Mouse (Mus musculus): ENCODE results near the gene Scgb2b3. TPM values are rescaled to one million over a fixed set of nuclear protein-coding genes. Genes with fewer than 3 reads are reported as not detected.

Scgb2b3 gene
- total RNA-seq (2015; ENCODE audit: low replicate concordance) (not detected in 2 replicates), total RNA-seq (2017; ENCODE audit: low replicate concordance) (not detected in 2 replicates)

- no peak for ATAC-seq (replicated peaks; ENCODE audit: low FRiP score, poor library complexity, severe bottlenecking)
Observed at GRCm38 (mm10) chr7:31362022-31362560, at the start of gene Scgb2b3. Gene Scgb2b3, minus strand, starts transcription at chr7:31362072.

- ATAC-seq (replicated peaks; ENCODE audit: low FRiP score, poor library complexity, severe bottlenecking): no peak
Observed at GRCm38 (mm10) chr7:31375292-31375691, 13.4 kb upstream of the Scgb2b3 start, which contains the start of gene Scgb1b3. Gene Scgb1b3, plus strand, starts transcription at chr7:31375592.

Other genes starting within 250 kb of the Scgb2b3 start
- gene Hpn, start 246.8 kb downstream of the Scgb2b3 start, total RNA-seq (2015; ENCODE audit: low replicate concordance): 5.9 TPM in 1 of 2 replicates, not detected in the other
- not detected in 2 replicates for gene Hpn, start 246.8 kb downstream of the Scgb2b3 start, total RNA-seq (2017; ENCODE audit: low replicate concordance)
- gene Scn1b, start 235.1 kb downstream of the Scgb2b3 start, total RNA-seq (2015; ENCODE audit: low replicate concordance): not detected in 2 replicates
- gene Scn1b, start 235.1 kb downstream of the Scgb2b3 start, total RNA-seq (2017; ENCODE audit: low replicate concordance): 1.3 TPM in 1 of 2 replicates, not detected in the other
- gene Gramd1a, start 206.2 kb downstream of the Scgb2b3 start, total RNA-seq (2015; ENCODE audit: low replicate concordance): 19.1 and 38.6 TPM in 2 replicates
- gene Gramd1a, start 206.2 kb downstream of the Scgb2b3 start, total RNA-seq (2017; ENCODE audit: low replicate concordance): 6.7 and 29.1 TPM in 2 replicates
- gene Scgb2b2, start 71.6 kb downstream of the Scgb2b3 start, total RNA-seq (2015; ENCODE audit: low replicate concordance): not detected in 2 replicates
- not detected in 2 replicates for gene Scgb2b2, start 71.6 kb downstream of the Scgb2b3 start, total RNA-seq (2017; ENCODE audit: low replicate concordance)
- not detected in 2 replicates for gene Scgb1b2, start 70.3 kb downstream of the Scgb2b3 start, total RNA-seq (2015; ENCODE audit: low replicate concordance)
- gene Scgb1b2, start 70.3 kb downstream of the Scgb2b3 start, total RNA-seq (2017; ENCODE audit: low replicate concordance): not detected in 2 replicates
- gene Scgb1b3, start 13.5 kb upstream of the Scgb2b3 start, total RNA-seq (2015; ENCODE audit: low replicate concordance): not detected in 2 replicates
- not detected in 2 replicates for gene Scgb1b3, start 13.5 kb upstream of the Scgb2b3 start, total RNA-seq (2017; ENCODE audit: low replicate concordance)

All from erythroid progenitor cell, adult 5-6 weeks (primary cell).